Mouse (Mus musculus): Measurements from ENCODE around the gene Spocd1.

Spocd1 gene

GRCm38 (mm10) chr4:129974285-129974684 lies 45.2 kb downstream of the Spocd1 start:
- DNase-seq (ENCODE audit: low spot score), result no peak

GRCm38 (mm10) chr4:129977256-129977655 lies 48.2 kb downstream of the Spocd1 start:
- no peak for DNase-seq (ENCODE audit: low spot score)

GRCm38 (mm10) chr4:129978227-129978626 lies 49.2 kb downstream of the Spocd1 start:
- no peak for DNase-seq (ENCODE audit: low spot score)

GRCm38 (mm10) chr4:129978930-129979329 lies 49.9 kb downstream of the Spocd1 start:
- no peak for DNase-seq (ENCODE audit: low spot score)

GRCm38 (mm10) chr4:129981657-129982056 lies 52.6 kb downstream of the Spocd1 start:
- DNase-seq (ENCODE audit: low spot score), result no peak

GRCm38 (mm10) chr4:129983046-129983445 lies 54.0 kb downstream of the Spocd1 start:
- DNase-seq (ENCODE audit: low spot score), result no peak

GRCm38 (mm10) chr4:129983764-129984420 lies 54.8 kb downstream of the Spocd1 start:
- DNase-seq (ENCODE audit: low spot score), result peak; percentile 38

- no peak for DNase-seq (ENCODE audit: low spot score)
These were observed 55.5 kb downstream of the Spocd1 start, which contains the start of gene Adgrb2 for GRCm38 (mm10) chr4:129984421-129985061. Adgrb2 (plus strand) TSS chr4:129984870.

- no peak for DNase-seq (ENCODE audit: low spot score)
These were observed 56.2 kb downstream of the Spocd1 start for GRCm38 (mm10) chr4:129985161-129985670.

- DNase-seq (ENCODE audit: low spot score), result no peak
These were observed 56.8 kb downstream of the Spocd1 start for GRCm38 (mm10) chr4:129985671-129986441.

GRCm38 (mm10) chr4:129987825-129988504 lies 58.9 kb downstream of the Spocd1 start:
- DNase-seq (ENCODE audit: low spot score), result no peak

- DNase-seq (ENCODE audit: low spot score), result no peak
These were observed 60.9 kb downstream of the Spocd1 start for GRCm38 (mm10) chr4:129989925-129990324.

- DNase-seq (ENCODE audit: low spot score), result no peak
These were observed 63.7 kb downstream of the Spocd1 start for GRCm38 (mm10) chr4:129992720-129993119.

GRCm38 (mm10) chr4:129993213-129993612 lies 64.2 kb downstream of the Spocd1 start:
- DNase-seq (ENCODE audit: low spot score), result no peak

- DNase-seq (ENCODE audit: low spot score), result no peak
These were observed 65.1 kb downstream of the Spocd1 start for GRCm38 (mm10) chr4:129993944-129994695.

GRCm38 (mm10) chr4:129994728-129995127 lies 65.7 kb downstream of the Spocd1 start:
- DNase-seq (ENCODE audit: low spot score), result no peak

- no peak for DNase-seq (ENCODE audit: low spot score)
These were observed 66.2 kb downstream of the Spocd1 start for GRCm38 (mm10) chr4:129995255-129995654.

- no peak for DNase-seq (ENCODE audit: low spot score)
These were observed 67.0 kb downstream of the Spocd1 start for GRCm38 (mm10) chr4:129996015-129996414.

- DNase-seq (ENCODE audit: low spot score), result no peak
These were observed 69.1 kb downstream of the Spocd1 start for GRCm38 (mm10) chr4:129998124-129998523.

- DNase-seq (ENCODE audit: low spot score), result no peak
These were observed 72.7 kb downstream of the Spocd1 start for GRCm38 (mm10) chr4:130001710-130002109.

GRCm38 (mm10) chr4:130002157-130002556 lies 73.1 kb downstream of the Spocd1 start:
- DNase-seq (ENCODE audit: low spot score), result no peak
